Comparison of ENCODE assay signal across 9 mouse cellular contexts in genomic region chr17:47468466-47468865, GRCm38 (mm10). TPM values are rescaled to one million over a fixed set of nuclear protein-coding genes. Genes with fewer than 3 reads are reported as not detected.
DNase-seq lines count a peak whose midpoint lies in the region; ATAC-seq and TF ChIP-seq lines count a peak whose summit lies in the region.
"Had no signal": no experiment of that assay in that cellular context is flagged by ENCODE, and none has a peak within 500 bp of the region (broad histone marks: within the 10 kb centered on the region; RNA-seq: fewer than 3 reads in every experiment).

No protein-coding gene starts in this region.

- peak; percentile 30 for TF ChIP-seq CTCF in kidney, postnatal 0 days (IDR thresholded peaks at IDR 0.05; ENCODE audit: low read depth)
- TF ChIP-seq CTCF in hindbrain, postnatal 0 days (IDR thresholded peaks at IDR 0.05; ENCODE audit: low read depth) = no peak

- 0 out of 2 replicates have a peak overlapping the region, but pooled peaks have one; percentile 40 for H3K9ac ChIP-seq in kidney, postnatal 0 days (ENCODE audit: low read depth, low read length)
- H3K9ac ChIP-seq in embryonic facial prominence, embryonic 15.5 days = no peak overlapping the region
- no peak overlapping the region for H3K9ac ChIP-seq in hindbrain, postnatal 0 days (replicated peaks; ENCODE audit: low read length)
- peak overlapping the region; percentile 36; the same call in 1 of the 2 replicates for H3K9ac ChIP-seq in neural tube, embryonic 12.5 days

- H3K4me3 ChIP-seq in kidney, postnatal 0 days (replicated peaks; ENCODE audit: low read depth, low read length) = peak overlapping the region; percentile 23
- peak overlapping the region; percentile 25 for H3K4me3 ChIP-seq in embryonic facial prominence, embryonic 15.5 days (replicated peaks)
- H3K4me3 ChIP-seq in hindbrain, postnatal 0 days (ENCODE audit: low read length) = no peak overlapping the region; the same call in 1 of the 2 replicates
- peak overlapping the region; percentile 17; the same call in 1 of the 2 replicates for H3K4me3 ChIP-seq in neural tube, embryonic 12.5 days

- peak overlapping the region; percentile 51 for H3K4me2 ChIP-seq in kidney, postnatal 0 days (ENCODE audit: low read length)
- peak overlapping the region; percentile 30; the same call in 1 of the 2 replicates for H3K4me2 ChIP-seq in embryonic facial prominence, embryonic 15.5 days (replicated peaks)
- H3K4me2 ChIP-seq in hindbrain, postnatal 0 days (ENCODE audit: low read depth, low read length) = peak overlapping the region; percentile 25; the same call in 1 of the 2 replicates
- H3K4me2 ChIP-seq in neural tube, embryonic 12.5 days (replicated peaks) = peak overlapping the region; percentile 46

- WGBS in kidney, postnatal 0 days = 12% methylated on average over 34 of the region's 34 CpGs
- WGBS in embryonic facial prominence, embryonic 15.5 days = 17% methylated on average over 34 of the region's 34 CpGs
- WGBS in hindbrain, postnatal 0 days = 6% methylated on average over 34 of the region's 34 CpGs
- 4% methylated on average over 34 of the region's 34 CpGs for WGBS in neural tube, embryonic 12.5 days

- no peaks in the 10 kb centered on the region for H3K27me3 ChIP-seq in kidney, postnatal 0 days (ENCODE audit: insufficient read depth, low read length)
- peaks cover 20% of the 10 kb centered on the region for H3K27me3 ChIP-seq in embryonic facial prominence, embryonic 15.5 days
- H3K27me3 ChIP-seq in hindbrain, postnatal 0 days (ENCODE audit: insufficient read depth, low read length) = peaks cover 17% of the 10 kb centered on the region; the same call in 1 of the 2 replicates
- peaks cover 46% of the 10 kb centered on the region for H3K27me3 ChIP-seq in neural tube, embryonic 12.5 days (replicated peaks)

- no peak for DNase-seq in kidney, postnatal 0 days (ENCODE audit: low spot score)
- no peak for DNase-seq in kidney, adult 8-10 months
- DNase-seq in hindbrain, postnatal 0 days (ENCODE audit: low spot score) = no peak
- no peak for DNase-seq in adrenal gland, adult (ENCODE audit: inconsistent age in 2 of 2, low spot score in 1 of 2)
- DNase-seq in embryo, embryonic 9.5 days (ENCODE audit: extremely low spot score) = no peak
- no peak for DNase-seq in B cell, adult 2 months

- peaks cover 12% of the 10 kb centered on the region for H3K4me1 ChIP-seq in kidney, postnatal 0 days (replicated peaks; ENCODE audit: insufficient read depth, low read length)
- H3K4me1 ChIP-seq in embryonic facial prominence, embryonic 15.5 days = peaks cover 46% of the 10 kb centered on the region
- H3K4me1 ChIP-seq in hindbrain, postnatal 0 days (ENCODE audit: insufficient read depth, low read length) = no peaks in the 10 kb centered on the region
- H3K4me1 ChIP-seq in neural tube, embryonic 12.5 days = no peaks in the 10 kb centered on the region; the same call in 1 of the 2 replicates

- no peak overlapping the region for H3K27ac ChIP-seq in kidney, postnatal 0 days
- no peak overlapping the region for H3K27ac ChIP-seq in embryonic facial prominence, embryonic 15.5 days (replicated peaks)
- no peak overlapping the region for H3K27ac ChIP-seq in hindbrain, postnatal 0 days
- no peak overlapping the region for H3K27ac ChIP-seq in neural tube, embryonic 12.5 days
- H3K27ac ChIP-seq: macrophage had no signal

- H3K36me3 ChIP-seq in kidney, postnatal 0 days (ENCODE audit: insufficient read depth, low read length) = no peaks in the 10 kb centered on the region
- H3K36me3 ChIP-seq in embryonic facial prominence, embryonic 15.5 days = no peaks in the 10 kb centered on the region
- H3K36me3 ChIP-seq in hindbrain, postnatal 0 days (ENCODE audit: insufficient read depth, low read length) = no peaks in the 10 kb centered on the region
- H3K36me3 ChIP-seq in neural tube, embryonic 12.5 days = no peaks in the 10 kb centered on the region

- H3K9me3 ChIP-seq in kidney, postnatal 0 days (replicated peaks; ENCODE audit: low read length) = no peaks in the 10 kb centered on the region
- H3K9me3 ChIP-seq in embryonic facial prominence, embryonic 15.5 days (replicated peaks) = no peaks in the 10 kb centered on the region
- no peaks in the 10 kb centered on the region for H3K9me3 ChIP-seq in hindbrain, postnatal 0 days (ENCODE audit: low read length)
- H3K9me3 ChIP-seq in neural tube, embryonic 12.5 days = no peaks in the 10 kb centered on the region

- no peak for ATAC-seq in kidney, postnatal 0 days (replicated peaks; ENCODE audit: low FRiP score, low read depth)
- no peak for ATAC-seq in embryonic facial prominence, embryonic 15.5 days (ENCODE audit: insufficient number of reproducible peaks, low FRiP score, low TSS enrichment, low read depth)
- ATAC-seq in hindbrain, postnatal 0 days = no peak
- no peak for ATAC-seq in neural tube, embryonic 12.5 days (ENCODE audit: low FRiP score, low read depth)

RNA-seq across cellular contexts. Expression of gene 1700001C19Rik, which starts 31.3 kb away (rescaled TPM):
- 0.45 and 0.47 TPM in 2 replicates for polyA plus RNA-seq in kidney, postnatal 0 days (2015; fragmentation: Nextera tagmentation; extraction: Ambion mirVana)
- 0.31 and 0.37 TPM in 2 replicates for polyA plus RNA-seq in embryonic facial prominence, embryonic 15.5 days (2015; fragmentation: Nextera tagmentation; extraction: Ambion mirVana)
- 1.7 TPM in 1 of 2 replicates, not detected in the other for total RNA-seq in hindbrain, postnatal 0 days (2014; rRNA removed)
- polyA plus RNA-seq in hindbrain, postnatal 0 days (2015; fragmentation: Nextera tagmentation; extraction: Ambion mirVana) = 0.45 and 0.81 TPM in 2 replicates
- 0.37 and 0.68 TPM in 2 replicates for polyA plus RNA-seq in neural tube, embryonic 12.5 days (2016; fragmentation: Nextera tagmentation; extraction: Ambion mirVana)
- polyA plus RNA-seq: macrophage had no signal

RNA-seq across cellular contexts. Expression of gene AI661453, which starts 32.1 kb away (rescaled TPM):
- polyA plus RNA-seq in kidney, postnatal 0 days (2015; fragmentation: Nextera tagmentation; extraction: Ambion mirVana) = 2.2 and 2.4 TPM in 2 replicates
- 5.2 and 6.2 TPM in 2 replicates for polyA plus RNA-seq in embryonic facial prominence, embryonic 15.5 days (2015; fragmentation: Nextera tagmentation; extraction: Ambion mirVana)
- total RNA-seq in hindbrain, postnatal 0 days (2014; rRNA removed) = 0.52 and 2.7 TPM in 2 replicates
- 0.14 and 0.15 TPM in 2 replicates for polyA plus RNA-seq in hindbrain, postnatal 0 days (2015; fragmentation: Nextera tagmentation; extraction: Ambion mirVana)
- polyA plus RNA-seq in neural tube, embryonic 12.5 days (2016; fragmentation: Nextera tagmentation; extraction: Ambion mirVana) = 0.14 and 0.32 TPM in 2 replicates

RNA-seq across cellular contexts. Expression of gene Taf8, which starts 33.6 kb away (rescaled TPM):
- polyA plus RNA-seq in kidney, postnatal 0 days (2015; fragmentation: Nextera tagmentation; extraction: Ambion mirVana) = 21.4 and 24.9 TPM in 2 replicates
- polyA plus RNA-seq in embryonic facial prominence, embryonic 15.5 days (2015; fragmentation: Nextera tagmentation; extraction: Ambion mirVana) = 30.0 and 32.4 TPM in 2 replicates
- total RNA-seq in hindbrain, postnatal 0 days (2014; rRNA removed) = 17.9 and 22.2 TPM in 2 replicates
- 11.8 and 12.3 TPM in 2 replicates for polyA plus RNA-seq in hindbrain, postnatal 0 days (2015; fragmentation: Nextera tagmentation; extraction: Ambion mirVana)
- polyA plus RNA-seq in neural tube, embryonic 12.5 days (2016; fragmentation: Nextera tagmentation; extraction: Ambion mirVana) = 28.7 and 30.3 TPM in 2 replicates

RNA-seq across cellular contexts. Expression of gene Ccnd3, which starts 36.4 kb away (rescaled TPM):
- 199 and 202 TPM in 2 replicates for polyA plus RNA-seq in kidney, postnatal 0 days (2015; fragmentation: Nextera tagmentation; extraction: Ambion mirVana)
- polyA plus RNA-seq in embryonic facial prominence, embryonic 15.5 days (2015; fragmentation: Nextera tagmentation; extraction: Ambion mirVana) = 552 and 575 TPM in 2 replicates
- 55.0 and 63.4 TPM in 2 replicates for total RNA-seq in hindbrain, postnatal 0 days (2014; rRNA removed)
- 69.3 and 71.5 TPM in 2 replicates for polyA plus RNA-seq in hindbrain, postnatal 0 days (2015; fragmentation: Nextera tagmentation; extraction: Ambion mirVana)
- polyA plus RNA-seq in neural tube, embryonic 12.5 days (2016; fragmentation: Nextera tagmentation; extraction: Ambion mirVana) = 146 and 152 TPM in 2 replicates

Comparison
In these comparisons a context has a peak if more than half of its experiments do, and no peak if none do; other contexts are left out.
1. H3K9ac ChIP-seq: peak in kidney, postnatal 0 days (single experiment) and neural tube, embryonic 12.5 days (single experiment); none in embryonic facial prominence, embryonic 15.5 days (single experiment) and hindbrain, postnatal 0 days (single experiment).
2. Peak in every context shown above with its lines, with median percentiles within 50 percentile points of each other: H3K4me2 ChIP-seq.